Mouse (Mus musculus): ENCODE measurements around the gene Tmem44. TPM values are rescaled to one million over a fixed set of nuclear protein-coding genes. Genes with fewer than 3 reads are reported as not detected.

The Tmem44 gene
- polyA plus RNA-seq, 1 experiment = not detected

DNA sequence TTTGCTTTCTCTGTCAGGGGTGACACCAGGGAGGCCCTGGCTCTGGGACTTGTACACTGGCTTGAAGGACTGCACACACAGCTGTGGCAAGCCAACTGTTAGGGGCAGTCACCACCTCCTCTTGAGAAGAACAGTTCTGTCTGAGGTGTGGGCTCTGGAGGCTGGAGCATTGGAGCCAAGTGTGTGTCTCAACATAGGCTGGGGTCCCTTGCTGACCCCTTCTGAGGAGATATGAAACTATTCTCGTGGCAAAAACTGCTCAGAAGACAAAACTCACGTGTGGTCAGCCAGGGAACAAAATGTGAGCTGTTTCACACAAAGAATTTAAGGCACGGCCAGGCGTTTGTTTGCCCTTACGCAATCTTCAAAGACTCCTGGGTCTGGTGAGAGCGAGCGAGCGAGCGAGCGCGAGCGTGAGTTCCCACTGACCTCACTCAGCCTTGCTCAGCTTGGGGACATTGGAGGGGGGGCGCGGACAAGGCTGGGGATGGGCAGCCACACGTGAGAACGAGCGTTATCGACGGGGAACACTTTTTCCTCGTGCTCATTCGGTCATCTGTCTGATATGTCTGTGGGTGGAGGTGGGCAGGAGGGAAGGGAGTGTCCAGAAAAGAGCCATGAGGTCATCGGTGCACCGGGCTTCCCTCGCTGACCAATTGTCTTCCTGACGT lies 48.3 kb downstream of the Tmem44 start:
- Histone ChIP-seq H3K4me1 (peaks cover 47% of the 10 kb centered on the region), H3K36me3 (replicated peaks; ENCODE audit: low read length) (no peaks in the 10 kb centered on the region), H3K27me3 (replicated peaks) (peaks cover 28% of the 10 kb centered on the region), H3K4me3 (replicated peaks) (peak overlapping the region; percentile 76), H3K9me3 (no peaks in the 10 kb centered on the region)
- TF ChIP-seq GATA1 (IDR thresholded peaks at IDR 0.05; ENCODE audit: borderline replicate concordance, low read length) = no peak
- TF ChIP-seq FLI1 (IDR thresholded peaks at IDR 0.05; ENCODE audit: low read length) = no peak

DNA sequence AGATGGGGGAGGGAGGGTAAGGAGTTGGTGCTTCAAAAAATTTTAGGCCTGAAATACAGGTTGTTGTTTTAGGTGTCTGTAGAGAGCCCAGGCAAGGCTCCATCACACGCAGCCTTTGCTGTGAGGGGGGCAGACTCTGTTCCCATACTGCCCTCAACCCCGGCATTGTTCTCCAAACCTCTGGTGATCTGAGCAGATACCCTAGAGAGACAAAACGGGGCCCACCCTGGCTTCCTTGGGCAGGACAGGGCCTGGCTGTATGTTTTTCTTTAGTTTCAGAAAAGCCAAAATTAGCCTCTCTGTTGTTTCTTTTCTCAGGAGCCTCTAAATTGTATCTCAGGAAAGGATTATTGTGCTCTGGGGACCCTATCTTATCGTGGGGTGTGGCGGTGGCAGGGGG lies 49.0 kb downstream of the Tmem44 start:
- no peaks in the 10 kb centered on the region for H3K36me3 ChIP-seq (replicated peaks; ENCODE audit: low read length)
- peaks cover 33% of the 10 kb centered on the region for H3K27me3 ChIP-seq (replicated peaks)
- no peak for TF ChIP-seq GATA1 (IDR thresholded peaks at IDR 0.05; ENCODE audit: borderline replicate concordance, low read length)
- TF ChIP-seq FLI1 (IDR thresholded peaks at IDR 0.05; ENCODE audit: low read length) = no peak
- H3K4me1 ChIP-seq = peaks cover 41% of the 10 kb centered on the region
- no peaks in the 10 kb centered on the region for H3K9me3 ChIP-seq
- H3K4me3 ChIP-seq (replicated peaks) = no peak overlapping the region

DNA sequence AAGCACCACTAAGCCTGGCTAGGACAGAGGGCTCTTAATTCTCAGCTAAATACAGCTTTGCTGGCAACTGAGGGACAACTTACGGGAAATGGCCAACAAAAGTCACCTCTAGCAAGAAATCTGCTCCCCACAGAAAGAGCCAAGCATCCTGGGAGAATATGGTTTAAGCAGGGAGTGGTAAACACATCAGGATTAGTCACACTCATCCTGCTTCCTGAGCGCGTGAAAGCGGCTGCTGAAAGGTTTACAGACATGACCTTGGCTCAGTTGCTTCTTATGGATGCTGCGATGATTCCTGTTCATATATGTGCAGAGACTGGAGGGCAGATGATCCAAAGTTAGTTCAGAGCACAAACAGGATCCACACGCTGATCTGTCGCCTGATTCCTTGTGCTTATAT lies 50.4 kb downstream of the Tmem44 start:
- Histone ChIP-seq H3K9me3 (no peaks in the 10 kb centered on the region), H3K36me3 (replicated peaks; ENCODE audit: low read length) (no peaks in the 10 kb centered on the region), H3K27me3 (replicated peaks) (peaks cover 39% of the 10 kb centered on the region), H3K4me1 (peaks cover 33% of the 10 kb centered on the region), H3K4me3 (replicated peaks) (no peak overlapping the region)
- TF ChIP-seq FLI1 (IDR thresholded peaks at IDR 0.05; ENCODE audit: low read length) (no peak), GATA1 (IDR thresholded peaks at IDR 0.05; ENCODE audit: borderline replicate concordance, low read length) (no peak)

DNA sequence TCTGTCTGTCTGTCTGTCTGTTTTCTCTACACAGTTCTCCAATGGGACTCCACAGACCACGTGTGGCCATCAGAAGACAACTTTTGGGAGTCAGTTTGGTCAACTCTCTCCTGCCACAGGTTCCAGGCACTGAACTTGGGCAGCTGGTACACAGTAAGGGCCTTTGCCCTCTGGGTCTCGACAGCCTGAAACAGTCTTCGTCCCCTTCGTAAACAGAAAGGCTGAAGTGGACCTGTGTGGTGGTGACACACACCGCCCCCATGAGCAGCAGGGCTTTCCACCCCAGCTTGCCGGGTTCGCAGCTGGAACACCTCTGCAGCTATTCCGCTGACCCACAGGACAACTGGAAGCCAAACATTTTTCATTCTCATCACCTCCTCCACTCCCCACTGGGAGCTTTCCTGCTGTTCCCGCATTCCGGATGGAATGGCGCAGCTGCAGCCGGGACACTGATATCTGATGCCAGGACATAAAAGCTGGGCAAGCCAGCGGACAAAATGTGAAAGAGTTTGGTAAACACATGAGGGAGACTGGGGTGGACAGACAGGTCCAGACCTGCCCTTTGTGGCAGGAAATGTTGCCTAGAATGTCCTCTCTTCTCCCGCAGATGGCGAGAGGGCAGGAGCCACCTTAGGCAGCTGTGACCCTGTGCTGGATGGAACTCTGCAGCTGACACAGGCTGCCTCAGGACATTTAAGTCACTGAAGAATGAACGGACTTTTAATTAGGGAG lies 51.4 kb downstream of the Tmem44 start:
- Histone ChIP-seq H3K36me3 (replicated peaks; ENCODE audit: low read length) (no peaks in the 10 kb centered on the region), H3K9me3 (no peaks in the 10 kb centered on the region), H3K4me1 (peaks cover 34% of the 10 kb centered on the region), H3K4me3 (replicated peaks) (no peak overlapping the region), H3K27me3 (replicated peaks) (peaks cover 44% of the 10 kb centered on the region)
- TF ChIP-seq FLI1 (IDR thresholded peaks at IDR 0.05; ENCODE audit: low read length) (no peak), GATA1 (IDR thresholded peaks at IDR 0.05; ENCODE audit: borderline replicate concordance, low read length) (no peak)

DNA sequence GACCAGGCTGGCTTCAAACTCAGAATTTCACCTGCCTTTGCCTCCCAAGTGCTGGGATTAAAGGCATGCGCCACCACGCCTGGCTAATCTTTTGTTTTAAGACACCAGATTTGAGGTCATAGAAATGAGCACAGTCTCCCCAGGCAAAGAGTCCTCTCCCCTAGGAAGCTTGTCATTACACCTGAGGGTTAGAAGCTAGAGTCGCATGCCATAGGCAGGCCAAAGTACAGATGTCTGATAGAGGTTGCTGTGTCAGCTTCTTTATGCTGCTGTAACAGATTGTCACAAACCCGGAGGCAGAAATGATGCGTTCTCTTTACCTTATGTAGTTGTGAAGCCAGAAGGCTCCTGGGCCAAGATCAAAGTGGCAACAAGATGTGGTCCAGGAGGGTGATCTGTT lies 53.3 kb downstream of the Tmem44 start:
- H3K4me3 ChIP-seq (replicated peaks) = no peak overlapping the region
- H3K9me3 ChIP-seq = no peaks in the 10 kb centered on the region
- H3K27me3 ChIP-seq (replicated peaks) = peaks cover 54% of the 10 kb centered on the region
- H3K4me1 ChIP-seq = peaks cover 21% of the 10 kb centered on the region
- no peaks in the 10 kb centered on the region for H3K36me3 ChIP-seq (replicated peaks; ENCODE audit: low read length)
- TF ChIP-seq FLI1 (IDR thresholded peaks at IDR 0.05; ENCODE audit: low read length) (no peak), GATA1 (IDR thresholded peaks at IDR 0.05; ENCODE audit: borderline replicate concordance, low read length) (no peak)

DNA sequence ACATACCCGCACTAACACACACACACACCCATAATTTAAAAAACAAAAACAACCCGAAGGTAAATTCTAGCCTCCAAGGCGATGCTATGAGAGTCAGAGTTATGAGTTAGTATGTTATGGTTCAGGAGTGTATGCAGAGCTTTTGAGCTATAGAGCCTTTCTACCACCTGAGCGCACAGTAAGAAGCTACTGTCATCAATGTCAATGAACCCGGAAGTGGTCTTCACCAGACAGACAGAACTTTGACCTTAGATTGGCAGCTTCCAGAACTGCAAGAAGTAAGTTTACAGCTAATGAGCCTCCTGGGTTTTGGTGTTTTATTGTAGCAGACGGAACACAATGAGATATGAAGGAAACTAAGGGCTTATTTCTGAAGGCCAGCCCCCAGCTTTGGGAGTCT lies 55.8 kb downstream of the Tmem44 start:
- Histone ChIP-seq H3K4me1 (peaks cover 9% of the 10 kb centered on the region; the same call in 1 of the 2 replicates), H3K36me3 (replicated peaks; ENCODE audit: low read length) (no peaks in the 10 kb centered on the region), H3K27me3 (replicated peaks) (peaks cover 67% of the 10 kb centered on the region), H3K4me3 (replicated peaks) (no peak overlapping the region), H3K9me3 (no peaks in the 10 kb centered on the region)
- TF ChIP-seq FLI1 (IDR thresholded peaks at IDR 0.05; ENCODE audit: low read length) (no peak), GATA1 (IDR thresholded peaks at IDR 0.05; ENCODE audit: borderline replicate concordance, low read length) (no peak)

DNA sequence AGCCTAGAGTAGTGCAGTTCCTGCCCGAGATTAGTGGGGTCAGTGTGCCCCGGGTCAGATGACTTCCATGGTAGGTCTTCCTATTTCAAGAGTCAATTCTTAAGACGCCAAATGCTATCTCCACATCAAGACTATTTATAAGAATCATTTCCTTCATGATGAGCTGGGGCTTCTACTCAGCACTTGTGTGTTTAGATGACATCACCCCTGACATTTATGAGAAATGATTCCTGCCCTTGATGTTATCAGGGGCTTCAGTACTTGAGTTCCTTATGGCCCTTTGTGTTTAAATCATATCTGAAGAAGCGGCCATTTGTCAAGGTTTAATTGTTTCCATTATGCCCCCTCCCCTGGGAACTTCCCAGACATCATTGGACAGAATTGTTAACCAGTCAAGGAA lies 58.9 kb downstream of the Tmem44 start:
- no peak overlapping the region for H3K4me3 ChIP-seq (replicated peaks)
- H3K36me3 ChIP-seq (replicated peaks; ENCODE audit: low read length) = no peaks in the 10 kb centered on the region
- H3K9me3 ChIP-seq = no peaks in the 10 kb centered on the region
- H3K4me1 ChIP-seq = peaks cover 3% of the 10 kb centered on the region; the same call in 1 of the 2 replicates
- TF ChIP-seq FLI1 (IDR thresholded peaks at IDR 0.05; ENCODE audit: low read length) (no peak), GATA1 (IDR thresholded peaks at IDR 0.05; ENCODE audit: borderline replicate concordance, low read length) (no peak)
- H3K27me3 ChIP-seq (replicated peaks) = peaks cover 57% of the 10 kb centered on the region

DNA sequence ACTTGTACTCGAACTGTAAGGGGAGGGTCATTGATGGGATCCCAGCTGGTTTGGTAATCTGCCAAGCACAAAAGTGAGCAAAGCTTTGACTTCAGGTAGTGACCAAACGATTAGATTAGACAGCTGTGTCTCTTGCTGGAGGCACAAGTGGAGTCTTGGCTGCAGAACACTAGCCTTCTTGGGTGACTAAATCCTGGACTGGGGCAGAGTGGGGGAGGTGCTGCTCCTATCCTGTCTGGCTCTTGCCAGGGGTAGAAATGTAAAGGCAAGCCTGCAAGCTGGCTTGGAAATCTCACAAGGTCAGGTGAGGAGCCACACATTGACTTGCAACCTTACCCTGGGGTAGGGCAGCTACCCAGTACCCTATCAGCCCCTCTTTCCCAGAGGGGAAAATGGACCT lies 59.9 kb downstream of the Tmem44 start:
- no peak overlapping the region for H3K4me3 ChIP-seq (replicated peaks)
- TF ChIP-seq FLI1 (IDR thresholded peaks at IDR 0.05; ENCODE audit: low read length) (no peak), GATA1 (IDR thresholded peaks at IDR 0.05; ENCODE audit: borderline replicate concordance, low read length) (no peak)
- H3K4me1 ChIP-seq = peaks cover 3% of the 10 kb centered on the region; the same call in 1 of the 2 replicates

DNA sequence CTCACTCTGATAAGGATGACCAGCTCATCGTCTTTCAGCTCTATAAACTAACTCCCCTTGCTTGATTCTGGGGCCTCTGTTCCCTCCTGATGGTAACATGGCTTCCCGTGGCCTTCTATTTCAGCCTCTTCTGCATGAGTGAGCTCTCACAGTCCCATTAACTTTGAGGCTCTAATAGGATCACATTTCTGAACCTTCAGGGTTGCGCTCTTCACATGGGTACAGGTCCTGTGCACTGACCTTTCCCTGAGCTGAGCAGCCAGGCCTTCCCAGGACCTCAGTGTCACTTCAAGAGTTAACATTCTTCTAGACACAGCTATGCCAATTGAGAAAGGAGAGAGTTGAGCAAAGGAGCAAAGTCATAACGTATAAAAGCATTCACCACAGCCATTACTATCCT lies 60.3 kb downstream of the Tmem44 start:
- no peak overlapping the region for H3K4me3 ChIP-seq (replicated peaks)
- peaks cover 3% of the 10 kb centered on the region; the same call in 1 of the 2 replicates for H3K4me1 ChIP-seq
- no peaks in the 10 kb centered on the region for H3K9me3 ChIP-seq
- TF ChIP-seq GATA1 (IDR thresholded peaks at IDR 0.05; ENCODE audit: borderline replicate concordance, low read length) (no peak), FLI1 (IDR thresholded peaks at IDR 0.05; ENCODE audit: low read length) (no peak)
- no peaks in the 10 kb centered on the region for H3K36me3 ChIP-seq (replicated peaks; ENCODE audit: low read length)
- H3K27me3 ChIP-seq (replicated peaks) = peaks cover 45% of the 10 kb centered on the region

More for the DNA sequence above, 59.9 kb downstream of the Tmem44 start:
- Histone ChIP-seq H3K27me3 (replicated peaks) (peaks cover 49% of the 10 kb centered on the region), H3K36me3 (replicated peaks; ENCODE audit: low read length) (no peaks in the 10 kb centered on the region), H3K9me3 (no peaks in the 10 kb centered on the region)

DNA sequence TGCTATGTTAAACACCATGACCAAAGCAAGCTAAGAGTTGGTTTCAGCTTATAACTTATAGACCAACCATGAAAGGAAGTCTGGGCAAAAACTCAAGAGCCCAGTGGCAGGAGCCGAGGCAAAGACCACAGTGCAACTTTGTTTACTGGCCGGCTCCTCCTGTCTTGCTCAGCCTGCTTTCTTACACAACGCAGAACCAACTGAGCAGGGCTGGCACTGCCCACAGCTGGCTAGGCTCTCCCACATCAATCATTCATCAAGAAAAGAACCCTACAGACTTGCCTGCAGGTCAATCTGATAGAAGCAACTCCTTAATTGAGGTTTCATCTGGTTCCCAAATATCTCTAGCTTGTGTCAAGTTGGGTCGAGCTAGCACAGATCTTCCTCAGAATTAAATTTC lies 61.0 kb downstream of the Tmem44 start:
- Histone ChIP-seq H3K27me3 (replicated peaks) (peaks cover 42% of the 10 kb centered on the region), H3K36me3 (replicated peaks; ENCODE audit: low read length) (no peaks in the 10 kb centered on the region), H3K9me3 (no peaks in the 10 kb centered on the region), H3K4me1 (peaks cover 3% of the 10 kb centered on the region; the same call in 1 of the 2 replicates), H3K4me3 (replicated peaks) (no peak overlapping the region)
- TF ChIP-seq FLI1 (IDR thresholded peaks at IDR 0.05; ENCODE audit: low read length) (no peak), GATA1 (IDR thresholded peaks at IDR 0.05; ENCODE audit: borderline replicate concordance, low read length) (no peak)

Measured in megakaryocyte, embryonic 14.5 days (primary cell).